Mouse (Mus musculus) Muller cell, postnatal 12 days (primary cell): Measurements from ENCODE around the gene Btbd35f7.
"Not testable (repeated sequence)": the region's sequence is repeated elsewhere in the genome, so short reads cannot be mapped to it uniquely, and the experiment has no call there.

ENCODE experiments used
- DNase-seq: peaks from one replicate; pipeline ENCODE4 v3.0.0-alpha.2; 2015; ENCODE audit errors: inconsistent ontology term

The Btbd35f7 gene

DNA sequence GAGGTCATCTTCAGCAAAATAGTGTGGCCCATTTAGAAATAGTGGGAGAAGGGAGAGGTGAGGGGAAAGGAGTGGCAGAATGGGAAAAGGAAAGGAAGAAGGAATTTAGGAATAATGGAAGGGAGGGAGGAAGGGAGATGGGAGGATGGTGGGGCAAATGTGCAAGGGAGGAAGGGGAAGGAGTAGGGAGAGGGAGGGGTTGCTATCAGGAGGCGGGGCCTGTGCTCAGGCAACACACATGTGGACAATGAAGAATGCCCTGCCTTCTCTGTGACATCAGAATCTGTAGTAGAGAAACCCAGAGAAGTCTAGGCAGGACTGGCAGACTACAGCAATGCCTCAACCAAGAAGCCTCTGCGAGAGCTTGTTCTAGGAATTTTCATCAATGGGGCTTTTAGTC lies at the start of gene Btbd35f7:
Btbd35f7 (plus strand) TSS at position 301 of the 400 bp plus-strand sequence.
- DNase-seq, result not testable (repeated sequence)
